Mouse (Mus musculus): ENCODE measurements around the gene 1500009L16Rik. TPM values are rescaled to one million over a fixed set of nuclear protein-coding genes. Genes with fewer than 3 reads are reported as not detected.

1500009L16Rik gene
- total RNA-seq, 2 experiments from 2014 or later, result 5.3 to 5.6 TPM

DNA sequence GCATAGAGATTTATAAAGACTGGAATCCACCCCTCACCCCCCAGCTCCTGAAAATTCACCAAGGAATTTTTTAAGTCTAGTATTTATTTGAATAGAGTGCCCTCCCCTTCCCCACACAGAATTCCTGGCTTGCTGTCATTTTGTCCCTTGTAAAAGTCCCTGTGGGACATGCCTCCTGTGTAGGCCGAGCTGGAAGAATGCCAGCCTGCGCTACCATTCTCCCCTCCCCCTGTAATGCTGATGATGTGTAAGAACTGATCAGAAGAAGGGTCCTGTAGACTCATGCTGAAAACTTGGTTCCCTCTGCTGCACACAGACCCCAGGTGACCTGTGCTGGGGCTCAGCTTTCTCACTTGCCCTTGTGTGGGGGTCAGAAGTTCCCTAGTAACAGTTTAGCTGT lies 37.9 kb downstream of the 1500009L16Rik start:
- DNase-seq, result no peak

- DNase-seq, result no peak
Observed at GRCm38 (mm10) chr10:83763891-83764290, 41.2 kb downstream of the 1500009L16Rik start.

DNA sequence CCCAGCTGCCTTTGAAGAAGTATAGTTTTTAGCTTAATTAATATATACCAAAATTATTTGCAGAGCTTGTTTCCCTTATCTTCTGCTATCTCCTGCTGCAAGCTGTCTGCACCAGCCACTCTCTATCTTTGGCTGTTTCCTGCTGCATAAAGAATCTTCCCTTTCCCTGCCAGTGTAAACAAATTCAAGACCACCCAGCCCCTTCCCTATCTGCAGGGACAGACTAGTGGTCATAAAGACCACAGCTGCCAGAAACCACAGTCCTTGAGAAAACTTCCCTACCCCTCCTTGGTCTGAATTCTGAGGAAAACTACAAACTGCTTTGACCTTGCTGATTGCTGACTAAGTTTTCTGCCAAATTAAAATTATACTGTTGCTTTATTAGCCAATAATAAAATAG lies 44.2 kb downstream of the 1500009L16Rik start:
- no peak for DNase-seq

DNA sequence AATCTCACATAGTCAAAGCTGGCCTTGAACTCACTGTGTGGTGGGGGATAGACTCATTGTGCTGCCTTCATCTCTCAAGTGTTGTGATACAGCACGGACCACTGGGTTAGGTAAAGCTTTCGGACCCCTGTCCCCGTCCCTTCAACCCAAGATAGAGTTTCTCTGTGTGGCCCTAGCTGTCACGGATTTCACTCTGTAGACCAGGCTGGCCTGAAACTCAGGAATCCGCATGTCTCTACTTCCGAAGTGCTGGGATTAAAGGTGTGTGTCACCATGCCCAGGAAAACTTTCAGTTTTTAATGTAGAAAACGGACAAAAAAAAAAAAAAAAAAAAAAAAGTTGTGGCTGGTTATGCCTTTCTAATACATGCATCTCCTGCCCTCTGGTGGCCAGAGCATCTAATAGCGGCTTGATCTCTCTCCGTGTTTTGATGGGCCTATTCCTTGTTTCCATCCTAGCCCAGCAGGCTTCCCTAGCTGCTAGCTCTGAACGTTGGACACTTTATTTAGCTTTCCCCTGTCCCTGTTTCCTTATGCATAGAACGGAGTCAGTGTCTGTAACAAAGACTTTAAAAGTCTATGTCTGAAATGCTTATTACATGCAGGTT lies 53.7 kb downstream of the 1500009L16Rik start:
- peak; percentile 52 to 80 for DNase-seq

DNA sequence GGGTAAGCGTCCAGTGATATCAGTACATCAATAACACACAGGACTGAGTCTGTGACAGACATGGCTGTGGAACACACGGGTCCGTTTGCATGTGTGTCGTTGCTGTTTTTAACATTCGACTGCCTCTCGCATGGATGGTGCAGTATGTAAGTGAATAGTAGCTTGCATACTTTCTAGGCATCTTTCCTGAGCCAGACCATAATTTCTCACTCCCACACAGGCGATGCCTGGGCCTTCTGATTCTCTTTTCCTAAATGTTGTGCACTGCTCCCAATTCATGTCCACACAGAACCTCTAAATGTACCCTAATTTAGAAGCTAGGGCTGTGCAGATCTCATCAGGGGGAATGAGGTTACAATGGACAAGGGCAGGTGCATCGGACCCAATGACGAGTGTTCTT lies 54.6 kb downstream of the 1500009L16Rik start:
- no peak for DNase-seq

- no peak for DNase-seq
Observed at GRCm38 (mm10) chr10:83781854-83782253, 59.2 kb downstream of the 1500009L16Rik start.

GRCm38 (mm10) chr10:83782371-83783120 lies 59.9 kb downstream of the 1500009L16Rik start:
- DNase-seq, result no peak

- DNase-seq, result peak in 1 of 2 experiments; percentile 30
Observed at GRCm38 (mm10) chr10:83785003-83785402, 62.3 kb downstream of the 1500009L16Rik start.

- no peak for DNase-seq
Observed at GRCm38 (mm10) chr10:83785627-83786392, 63.1 kb downstream of the 1500009L16Rik start.

GRCm38 (mm10) chr10:83795088-83795487 lies 72.4 kb downstream of the 1500009L16Rik start:
- DNase-seq, result no peak

GRCm38 (mm10) chr10:83795500-83795899 lies 72.8 kb downstream of the 1500009L16Rik start:
- no peak for DNase-seq

DNA sequence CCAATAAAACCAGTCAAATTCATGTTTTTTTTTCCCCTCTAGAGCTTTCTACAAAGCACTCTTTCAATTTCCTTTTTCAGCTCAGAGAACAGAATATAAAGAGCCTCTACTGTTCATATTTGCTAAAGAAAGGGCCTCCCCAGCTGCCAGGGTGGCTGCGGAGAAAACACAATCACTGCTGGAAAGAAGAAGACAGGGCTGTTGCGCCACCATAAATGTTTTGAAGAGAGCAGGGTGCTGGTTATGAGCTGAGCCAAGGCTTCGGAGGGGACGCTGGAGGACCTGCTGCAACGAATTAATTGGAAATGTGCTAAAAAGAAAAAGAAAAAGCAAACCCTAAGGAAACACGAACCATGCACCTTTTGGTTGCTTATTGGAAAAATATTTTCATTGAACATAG lies 81.4 kb downstream of the 1500009L16Rik start:
- no peak for DNase-seq

- DNase-seq, result peak; percentile 67 to 79
Observed at GRCm38 (mm10) chr10:83805201-83805718, 82.6 kb downstream of the 1500009L16Rik start.

DNA sequence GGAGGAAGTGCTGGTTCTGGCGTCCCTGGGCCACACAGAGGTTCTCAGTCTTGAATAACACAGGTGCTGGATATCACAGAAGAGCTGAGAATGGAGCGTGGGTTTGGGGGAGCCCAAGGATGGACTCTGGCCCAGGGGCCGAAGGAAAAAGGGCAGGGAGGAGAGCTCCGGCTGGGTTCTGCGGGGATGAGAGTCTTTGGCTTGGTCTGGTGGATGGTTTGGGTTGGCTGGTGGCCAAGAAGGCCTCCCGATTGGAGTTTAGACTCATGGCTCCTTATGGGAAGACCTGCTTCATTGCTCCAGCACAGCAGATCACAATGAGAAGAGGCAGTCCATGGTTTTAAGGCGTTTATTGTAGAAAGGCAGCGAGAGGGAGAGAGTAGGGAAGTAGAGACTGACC lies 84.6 kb downstream of the 1500009L16Rik start:
- no peak for DNase-seq

Other genes starting within 250 kb of the 1500009L16Rik start
- gene Aldh1l2, start 188.7 kb upstream of the 1500009L16Rik start, total RNA-seq (2021), result 10 to 100 TPM; 10.3 to 13.0 TPM
- 10 to 100 TPM; 15.2 to 16.4 TPM for gene Washc4, start 179.1 kb upstream of the 1500009L16Rik start, total RNA-seq (2021)
- gene Appl2, start 74.1 kb upstream of the 1500009L16Rik start, total RNA-seq (2021), result 10 to 100 TPM; 34.2 to 40.0 TPM

All from heart, adult 18-20 months (tissue).